Comparison of ENCODE assay signal across 1 mouse cellular context in the genomic region with DNA sequence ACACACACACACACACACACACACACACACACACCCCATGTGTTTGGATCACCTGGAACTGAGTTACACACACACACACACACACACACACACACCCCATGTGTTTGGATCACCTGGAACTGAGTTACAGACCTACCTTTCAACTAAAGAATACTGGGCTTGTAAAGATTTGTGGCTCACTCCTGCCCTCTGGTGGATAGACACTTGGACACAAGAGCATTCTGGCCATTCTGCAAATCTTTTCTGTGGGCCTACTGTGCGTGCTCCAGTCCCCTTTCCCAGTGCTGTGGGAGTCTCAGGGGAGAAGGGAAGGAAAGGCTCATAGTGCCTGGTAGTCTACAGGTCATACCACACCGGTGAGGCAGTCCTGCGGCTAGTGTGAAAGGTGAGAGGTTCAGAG.
A peak's percentile ranks its signal among the peaks of the same experiment; 100 is the strongest.
TF ChIP-seq lines count a peak whose summit lies in the region.

No protein-coding gene starts in this region.

TF ChIP-seq in CH12.LX, 34 proteins besides CTCF, POLR2A, EP300 and RAD21 (continued from another document):
- TF ChIP-seq JUND (conservative IDR thresholded peaks at IDR 0.05; ENCODE audit: low read depth, low read length) (no peak), ZNF384 (IDR thresholded peaks at IDR 0.05; ENCODE audit: low read depth, low read length) (0 out of 2 replicates have a peak, but pooled peaks have one; percentile 6), POLR2AphosphoS2 (IDR thresholded peaks at IDR 0.05; ENCODE audit: low read depth, low read length) (no peak), USF2 (conservative IDR thresholded peaks at IDR 0.05; ENCODE audit: low read depth, low read length) (no peak), MAFK (IDR thresholded peaks at IDR 0.05; ENCODE audit: insufficient replicate concordance, low read length) (no peak), ZKSCAN1 (IDR thresholded peaks at IDR 0.05; ENCODE audit: borderline replicate concordance, low read depth, low read length) (peak; percentile 99), MAX (IDR thresholded peaks at IDR 0.05; ENCODE audit: low read length) (no peak), CHD2 (IDR thresholded peaks at IDR 0.05; ENCODE audit: low read length) (no peak), HCFC1 (IDR thresholded peaks at IDR 0.05; ENCODE audit: low read depth, low read length) (no peak), ETS1 (conservative IDR thresholded peaks at IDR 0.05; ENCODE audit: low read depth, low read length) (no peak), NRF1 (IDR thresholded peaks at IDR 0.05; ENCODE audit: low read depth, low read length) (no peak), KAT2A (IDR thresholded peaks at IDR 0.05; ENCODE audit: insufficient replicate concordance, low read length) (no peak), IRF4 (IDR thresholded peaks at IDR 0.05; ENCODE audit: low read depth, low read length) (peak; percentile 31; the same call in 1 of the 2 replicates), TBP (conservative IDR thresholded peaks at IDR 0.05; ENCODE audit: low read depth, low read length) (no peak), RCOR1 (conservative IDR thresholded peaks at IDR 0.05; ENCODE audit: low read depth, low read length) (no peak; the same call in 1 of the 2 replicates), PAX5 (IDR thresholded peaks at IDR 0.05; ENCODE audit: low read length) (no peak)
